Mouse (Mus musculus) MN1 (cell line): ENCODE measurements around the gene Rpl32.

Experiments
- DNase-seq: peaks from one replicate; pipeline ENCODE4 v3.0.0-alpha.2; 2016; ENCODE audit warnings: low spot score

The Rpl32 gene

DNA sequence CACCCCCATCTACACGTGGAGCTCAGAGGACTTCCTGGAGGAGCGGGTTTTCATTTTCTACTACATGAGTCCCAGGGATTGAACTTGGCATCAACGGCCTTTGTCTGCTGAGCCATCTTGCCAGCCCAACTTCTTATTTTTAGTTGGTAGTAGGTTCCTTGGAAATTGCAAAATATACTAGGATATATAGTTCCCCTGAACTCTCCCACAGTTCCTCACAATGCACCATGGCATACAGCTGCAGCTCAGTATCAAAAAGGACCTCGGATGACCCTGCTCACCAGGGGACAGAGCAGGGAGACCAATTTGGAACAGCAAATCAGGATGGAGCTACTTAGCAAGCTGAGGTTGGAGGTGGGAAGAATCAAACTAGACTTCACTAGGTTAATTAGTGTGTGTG lies 6.5 kb upstream of the Rpl32 start:
- DNase-seq: no peak

GRCm38 (mm10) chr6:115814104-115814503 lies 5.6 kb upstream of the Rpl32 start:
- DNase-seq: peak; percentile 57

GRCm38 (mm10) chr6:115811606-115812005 lies 3.1 kb upstream of the Rpl32 start:
- no peak for DNase-seq

GRCm38 (mm10) chr6:115808196-115808487 lies 405 bp downstream of the Rpl32 start:
- DNase-seq: no peak

DNA sequence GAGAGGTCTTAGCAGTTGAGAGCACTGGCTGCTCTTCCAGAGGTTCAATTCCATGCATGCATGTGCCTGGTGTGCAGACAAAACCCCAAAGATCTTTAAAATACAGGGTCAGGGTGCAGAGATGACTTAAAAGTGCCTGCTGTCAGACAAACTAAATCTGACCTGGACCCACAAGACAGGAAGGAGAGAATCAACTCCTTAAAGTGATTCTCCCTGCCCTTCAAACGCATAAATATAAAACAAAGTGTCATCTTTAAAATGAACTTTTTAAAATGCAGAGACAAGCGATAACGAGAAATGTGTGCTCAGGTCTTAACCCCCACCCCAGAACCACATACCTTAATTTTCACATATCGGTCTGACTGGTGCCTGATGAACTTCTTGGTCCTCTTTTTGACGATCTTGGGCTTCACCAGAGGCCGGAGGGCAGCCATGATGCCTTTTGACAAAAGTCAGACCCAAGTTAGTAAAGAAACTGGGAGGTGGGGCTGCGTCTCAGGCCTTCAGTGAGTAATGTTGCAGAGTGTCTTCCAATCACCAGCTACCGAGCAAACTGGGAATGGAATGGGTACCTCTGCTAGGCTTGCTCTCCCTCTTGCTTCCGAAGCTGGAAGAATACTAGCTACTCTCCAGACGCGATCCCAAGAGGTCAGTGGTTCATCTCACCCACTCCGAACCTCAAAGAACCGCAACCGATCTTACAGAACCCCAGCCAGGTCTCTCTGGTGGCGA lies 917 bp downstream of the Rpl32 start:
- peak; percentile 33 for DNase-seq

GRCm38 (mm10) chr6:115804432-115805192 lies 3.9 kb downstream of the Rpl32 start:
- no peak for DNase-seq

GRCm38 (mm10) chr6:115803541-115804382 lies 4.8 kb downstream of the Rpl32 start:
- DNase-seq: peak; percentile 83

DNA sequence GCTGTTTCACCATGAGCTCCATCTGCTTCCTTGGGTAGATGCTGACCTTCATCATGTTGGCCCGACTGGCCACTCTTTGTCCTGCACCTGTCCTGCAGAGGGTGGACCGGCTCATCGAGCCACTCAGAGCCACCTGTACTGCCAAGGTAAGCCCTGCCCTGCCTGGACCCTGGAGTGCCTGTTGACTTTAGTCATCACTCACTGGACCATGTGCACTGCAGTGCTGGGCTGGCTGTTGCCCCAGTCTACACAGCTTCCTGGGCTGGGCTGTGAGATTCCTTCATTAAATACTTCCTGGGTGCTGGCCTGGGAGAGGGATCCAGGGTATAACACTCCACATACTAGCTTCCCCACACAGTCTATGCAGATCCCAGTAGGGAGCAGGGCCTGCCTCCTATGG lies 6.7 kb downstream of the Rpl32 start:
- no peak for DNase-seq

GRCm38 (mm10) chr6:115792691-115793215 lies 15.8 kb downstream of the Rpl32 start:
- DNase-seq: peak; percentile 45

GRCm38 (mm10) chr6:115791842-115792686 lies 16.5 kb downstream of the Rpl32 start:
- DNase-seq: peak; percentile 85

- DNase-seq: no peak
Measured at GRCm38 (mm10) chr6:115791016-115791415, 17.5 kb downstream of the Rpl32 start.

DNA sequence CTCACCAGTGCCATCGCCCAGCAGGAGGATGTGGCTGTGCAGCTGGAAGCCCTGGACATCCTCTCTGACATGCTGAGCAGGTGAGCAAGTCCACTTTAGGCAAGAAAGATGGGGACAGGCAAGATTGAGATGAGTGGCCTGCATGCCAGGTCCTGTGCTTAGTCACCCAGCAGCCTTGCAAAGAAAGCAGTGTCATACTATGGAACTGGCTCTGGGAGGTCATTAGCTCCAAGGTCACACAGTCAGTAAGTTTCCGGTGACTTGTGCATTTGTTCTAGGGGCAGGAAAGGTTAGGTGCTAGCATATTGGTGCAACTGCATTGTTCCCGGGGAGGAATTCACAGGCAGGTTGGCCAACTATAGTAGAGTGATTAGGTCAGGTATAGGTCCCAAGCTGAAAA lies 25.8 kb downstream of the Rpl32 start:
- DNase-seq: no peak

DNA sequence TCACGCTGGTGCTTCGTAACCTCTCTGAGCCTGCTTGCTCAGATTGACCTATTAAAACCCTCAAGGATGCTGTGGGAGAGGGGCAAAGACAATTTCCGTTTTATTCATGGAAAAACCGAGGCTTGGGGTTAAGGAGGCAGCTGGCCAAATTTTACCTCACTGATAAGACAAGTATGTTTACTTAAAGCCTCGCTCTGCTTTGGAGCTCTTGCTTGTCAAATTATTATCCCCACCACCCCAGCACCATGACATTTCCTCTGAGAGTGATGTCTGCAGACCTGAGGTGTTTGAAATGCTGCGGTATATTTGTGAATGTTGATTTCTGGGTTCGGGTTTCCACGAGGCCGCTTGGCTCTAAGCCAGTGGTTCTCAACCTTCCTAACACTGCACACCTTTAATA lies 32.2 kb downstream of the Rpl32 start:
- DNase-seq: no peak

- no peak for DNase-seq
Measured at GRCm38 (mm10) chr6:115775838-115776237, 32.7 kb downstream of the Rpl32 start.

- DNase-seq: peak; percentile 75
Measured at GRCm38 (mm10) chr6:115774501-115774921, 34.0 kb downstream of the Rpl32 start, which contains the start of gene Cand2. Gene Cand2 (plus strand): TSS chr6:115774538.

GRCm38 (mm10) chr6:115773966-115774413 lies 34.6 kb downstream of the Rpl32 start:
- peak; percentile 66 for DNase-seq

GRCm38 (mm10) chr6:115772604-115773003 lies 35.9 kb downstream of the Rpl32 start:
- peak; percentile 20 for DNase-seq

GRCm38 (mm10) chr6:115772201-115772600 lies 36.3 kb downstream of the Rpl32 start:
- no peak for DNase-seq

GRCm38 (mm10) chr6:115770852-115771251 lies 37.7 kb downstream of the Rpl32 start:
- no peak for DNase-seq

- no peak for DNase-seq
Measured at GRCm38 (mm10) chr6:115770059-115770670, 38.4 kb downstream of the Rpl32 start.

- DNase-seq: no peak
Measured at GRCm38 (mm10) chr6:115768207-115768606, 40.3 kb downstream of the Rpl32 start.
